Mouse (Mus musculus) skeletal muscle tissue, adult 2 months (tissue): ENCODE measurements around the gene Far1.

ENCODE experiments used
- DNase-seq: peaks from one replicate; pipeline ENCODE4 v3.0.0-alpha.2; 2012; ENCODE audit warnings: low read depth, low spot score

Gene Far1

DNA sequence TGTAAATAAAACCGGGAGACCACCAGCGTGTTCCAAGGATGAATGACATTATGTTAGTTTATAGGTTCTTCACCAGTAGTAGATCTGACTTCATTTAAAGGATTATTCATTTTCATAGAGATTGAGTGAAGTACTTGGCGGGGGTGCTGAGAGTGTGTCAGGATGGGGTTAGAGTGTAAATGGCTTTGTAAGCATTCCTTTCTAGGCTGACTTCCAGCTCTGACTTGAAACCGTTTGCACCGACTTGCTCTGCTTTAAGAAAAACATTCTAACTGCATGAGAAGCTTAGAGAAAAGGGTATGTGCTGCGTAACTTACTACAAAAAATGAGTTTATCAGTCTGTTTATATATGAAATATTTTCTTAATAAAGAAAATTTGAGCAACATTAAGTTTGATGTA is 57.5 kb downstream of the Far1 start:
- no peak for DNase-seq

DNA sequence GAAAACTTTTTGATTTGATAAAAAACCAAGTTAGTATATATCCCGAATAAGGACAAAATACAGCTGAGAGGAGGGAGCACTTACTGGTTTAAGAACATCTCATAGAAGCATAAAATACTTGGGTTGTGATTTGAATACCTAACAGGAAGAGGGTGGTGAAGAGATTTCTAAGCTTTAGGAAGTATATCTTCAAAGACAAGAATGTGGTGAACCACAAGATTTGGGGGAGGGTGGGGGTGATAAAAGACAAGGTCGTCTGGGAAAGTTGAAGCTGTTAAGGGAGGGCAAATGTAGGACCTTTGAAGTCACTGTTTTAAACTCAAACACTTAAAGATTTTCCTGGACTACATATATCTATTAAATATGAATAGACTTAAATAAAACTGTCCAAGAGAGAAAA is 59.1 kb downstream of the Far1 start:
- no peak for DNase-seq

DNA sequence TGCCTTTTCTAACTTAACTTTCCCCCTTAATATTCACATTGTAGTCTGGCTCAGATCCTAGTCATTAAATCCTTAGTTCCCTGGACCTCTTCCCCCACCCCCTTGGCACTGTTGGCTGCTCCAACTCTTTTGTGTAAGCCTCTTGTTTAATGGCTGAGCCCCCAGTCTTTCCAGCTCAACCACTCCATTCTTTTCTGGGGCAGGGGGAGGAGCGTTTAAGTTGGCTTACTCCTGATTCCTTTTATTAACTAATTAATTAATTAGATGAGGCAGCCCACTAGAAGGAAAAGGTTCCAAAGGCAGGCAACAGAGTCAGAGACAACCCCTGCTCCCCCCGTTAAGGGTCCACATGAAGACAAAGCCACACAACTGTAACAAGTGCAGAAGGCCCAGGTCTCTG is 68.5 kb downstream of the Far1 start:
- DNase-seq = no peak

DNA sequence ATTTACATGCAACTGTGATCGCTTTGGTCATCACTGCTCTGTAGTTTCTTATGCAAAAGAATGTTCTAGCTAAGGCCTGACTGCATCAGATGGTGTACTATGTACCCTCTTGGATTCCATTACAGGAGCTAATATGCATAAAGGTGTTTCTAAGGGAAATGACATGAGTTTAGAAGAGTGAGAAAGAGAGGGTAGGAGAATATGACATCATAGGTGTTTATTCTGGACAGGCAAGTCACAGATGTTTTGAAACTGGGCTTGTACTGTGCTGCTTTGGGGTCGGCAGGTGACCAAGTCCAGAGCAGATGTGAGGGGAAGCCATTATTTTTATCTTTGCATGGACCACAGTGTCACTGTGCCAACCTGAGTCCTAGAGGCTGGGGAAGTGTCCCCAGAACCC is 75.6 kb downstream of the Far1 start:
- no peak for DNase-seq

DNA sequence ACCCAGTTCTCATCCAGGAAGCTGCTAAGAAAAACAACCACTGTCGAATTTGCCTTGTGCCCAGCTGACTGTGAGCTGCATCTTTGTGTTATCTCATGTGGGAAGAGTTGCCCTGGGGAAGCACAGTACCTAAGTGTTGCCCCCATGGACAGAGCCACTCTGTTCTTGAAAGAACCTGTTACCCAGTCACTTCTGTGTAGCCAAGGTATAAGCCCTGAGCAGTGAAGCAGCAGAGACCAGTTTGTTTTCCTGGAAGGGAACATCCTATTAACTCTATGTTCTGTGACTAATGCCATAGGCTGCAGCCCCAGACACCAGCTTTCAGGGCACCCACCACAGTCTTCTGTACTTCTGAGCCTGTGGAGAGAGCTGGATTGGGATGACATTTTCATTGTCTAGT is 76.7 kb downstream of the Far1 start:
- no peak for DNase-seq

DNA sequence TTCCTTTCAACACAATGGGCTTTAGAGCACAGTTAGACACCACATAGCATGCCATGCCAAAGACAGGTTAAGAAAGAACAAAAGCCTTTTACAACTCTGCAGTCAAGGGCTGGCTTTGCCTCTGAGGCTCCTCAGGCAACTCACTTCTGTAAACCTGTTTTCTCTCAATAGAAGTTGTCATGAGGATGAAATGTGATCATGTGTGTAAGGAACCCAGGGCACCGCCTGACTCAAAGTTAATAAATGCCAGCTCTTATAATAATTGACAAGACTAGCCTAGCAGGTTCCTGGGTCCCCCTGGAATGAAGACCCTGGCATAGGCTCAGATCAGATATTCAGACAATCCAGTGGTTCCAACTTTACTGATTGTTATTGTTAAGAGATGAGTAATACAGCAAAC is 77.5 kb downstream of the Far1 start:
- no peak for DNase-seq

DNA sequence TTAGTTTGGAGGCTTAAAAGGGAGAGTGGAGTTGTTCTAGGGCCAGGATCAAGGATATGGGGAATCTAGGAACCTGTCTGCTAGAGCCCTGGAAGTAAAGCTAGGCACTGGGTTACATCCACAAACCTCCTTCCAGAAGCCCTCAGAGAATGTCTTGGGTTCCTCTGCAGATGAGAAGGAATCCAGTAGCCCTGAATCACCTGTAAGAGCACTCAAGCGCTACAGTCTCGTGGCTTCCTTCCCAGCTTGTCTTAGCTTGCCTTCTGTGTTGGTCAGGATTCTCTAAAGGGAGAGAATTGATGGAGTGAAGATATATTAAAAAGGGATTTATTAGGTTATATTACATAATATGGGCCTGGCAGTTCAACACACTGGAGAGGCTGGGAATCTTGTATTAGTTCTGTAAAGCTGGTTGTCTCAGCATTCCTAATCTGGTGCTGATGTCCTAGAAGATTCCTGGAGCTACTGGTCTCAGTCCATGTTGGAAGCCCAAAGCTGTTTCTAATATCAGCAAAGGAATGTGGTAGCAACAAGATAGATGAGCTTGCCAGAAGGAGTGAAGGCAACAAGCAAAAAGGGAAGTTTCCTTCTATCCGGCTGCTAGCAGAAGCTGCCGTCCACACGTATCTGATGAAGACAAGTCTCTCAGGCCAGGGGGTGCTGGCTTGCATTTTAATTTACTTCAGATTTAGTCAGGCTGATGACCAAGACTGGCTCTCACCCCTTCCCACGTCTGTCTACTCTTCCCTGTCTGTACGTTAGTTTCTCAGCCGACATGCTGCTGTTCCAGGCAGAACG is 78.1 kb downstream of the Far1 start:
- no peak for DNase-seq

DNA sequence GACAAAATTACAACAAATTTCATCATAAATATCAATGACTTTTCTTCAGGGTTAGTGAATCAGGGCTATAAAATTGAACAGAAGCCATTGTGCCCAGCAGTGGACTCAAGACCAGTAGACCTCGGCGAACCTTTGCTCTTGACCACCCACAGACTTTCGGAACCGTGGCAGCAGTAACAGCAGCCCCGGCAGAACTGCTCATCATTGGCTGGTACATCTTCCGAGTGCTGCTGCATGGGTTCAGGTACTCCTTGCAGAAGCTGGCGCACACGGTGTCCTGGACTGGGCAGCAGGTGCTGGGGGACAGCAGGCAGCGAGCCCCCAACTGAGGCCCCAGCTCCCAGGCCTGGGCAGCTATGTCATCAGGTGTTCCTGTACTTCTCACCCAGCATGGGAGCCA is 79.1 kb downstream of the Far1 start:
- DNase-seq = no peak

DNA sequence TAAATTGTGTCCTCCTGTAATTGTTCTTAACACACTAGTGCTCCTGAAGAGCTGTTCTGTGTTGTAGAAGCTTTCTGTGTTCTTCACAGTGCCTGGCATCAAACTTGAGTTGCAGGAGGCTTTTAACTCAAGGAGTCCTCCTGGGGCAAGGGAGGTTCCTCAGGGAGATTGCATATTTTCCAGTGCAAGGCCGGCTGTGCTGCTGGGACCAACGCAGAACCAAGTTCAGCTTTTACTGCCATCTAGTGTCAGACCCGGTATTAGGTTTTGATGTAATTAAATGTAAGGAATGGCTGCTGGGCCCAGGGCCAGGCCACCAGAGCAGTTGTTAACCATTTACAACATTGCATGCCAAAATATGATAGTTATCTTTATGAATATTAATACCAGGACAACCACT is 80.7 kb downstream of the Far1 start:
- peak; percentile 19 for DNase-seq

DNA sequence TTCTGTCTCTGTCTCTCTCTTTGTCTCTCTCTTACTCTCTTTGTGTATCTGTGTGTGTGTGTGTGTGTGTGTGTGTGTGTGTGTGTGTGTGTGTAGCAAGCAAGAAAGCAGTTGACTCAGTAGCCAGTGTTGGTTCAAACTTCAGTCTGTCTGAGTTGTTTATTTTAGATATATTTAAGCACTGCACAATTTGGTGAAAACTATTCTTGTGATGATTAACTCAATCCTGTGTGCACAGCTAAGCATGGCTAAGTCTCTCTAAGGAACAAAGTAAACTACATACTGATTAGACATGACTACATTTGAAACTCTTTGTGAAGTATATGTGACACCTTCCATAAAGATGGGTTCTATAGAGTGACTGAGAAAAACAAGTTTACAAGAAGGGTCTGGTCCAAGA is 83.6 kb downstream of the Far1 start:
- DNase-seq = no peak

DNA sequence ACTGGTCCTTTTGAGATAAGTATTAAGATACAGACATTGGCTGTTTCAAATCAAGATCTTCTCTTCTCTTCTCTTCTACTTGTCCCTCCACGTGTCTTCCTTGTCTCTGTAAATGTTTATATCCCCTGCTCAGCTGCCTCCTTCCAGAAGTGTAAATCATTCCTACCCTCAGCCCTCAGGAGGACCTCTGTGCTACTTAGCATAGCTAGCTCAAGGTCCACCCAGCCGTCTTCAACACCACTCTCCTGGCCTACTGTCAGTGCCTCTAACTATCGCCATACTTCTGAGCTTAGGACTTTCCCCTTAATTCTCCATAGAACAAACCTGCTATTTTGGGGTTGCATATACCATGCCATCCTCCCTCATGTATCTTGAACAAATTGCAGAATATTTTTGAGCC is 88.2 kb downstream of the Far1 start:
- no peak for DNase-seq

DNA sequence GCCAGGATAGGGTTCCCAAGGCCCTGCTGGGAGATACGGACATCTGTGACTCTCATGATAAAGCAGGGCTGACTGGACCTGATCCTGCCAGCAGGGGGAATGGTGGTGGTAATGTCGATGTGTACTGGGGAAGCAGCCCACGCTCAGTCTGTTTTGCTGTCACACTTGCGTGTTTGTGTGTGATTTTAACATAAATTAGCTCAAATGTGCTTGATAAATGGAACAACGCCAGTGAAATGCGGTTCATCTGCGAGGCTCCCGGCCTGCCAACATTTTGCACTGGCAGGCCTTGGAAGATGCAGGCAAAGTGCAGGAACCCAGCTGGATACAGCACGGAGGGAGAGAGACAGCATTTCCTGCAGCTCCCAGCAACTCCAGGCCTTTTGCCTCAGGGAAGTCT is 94.3 kb downstream of the Far1 start:
- no peak for DNase-seq

DNA sequence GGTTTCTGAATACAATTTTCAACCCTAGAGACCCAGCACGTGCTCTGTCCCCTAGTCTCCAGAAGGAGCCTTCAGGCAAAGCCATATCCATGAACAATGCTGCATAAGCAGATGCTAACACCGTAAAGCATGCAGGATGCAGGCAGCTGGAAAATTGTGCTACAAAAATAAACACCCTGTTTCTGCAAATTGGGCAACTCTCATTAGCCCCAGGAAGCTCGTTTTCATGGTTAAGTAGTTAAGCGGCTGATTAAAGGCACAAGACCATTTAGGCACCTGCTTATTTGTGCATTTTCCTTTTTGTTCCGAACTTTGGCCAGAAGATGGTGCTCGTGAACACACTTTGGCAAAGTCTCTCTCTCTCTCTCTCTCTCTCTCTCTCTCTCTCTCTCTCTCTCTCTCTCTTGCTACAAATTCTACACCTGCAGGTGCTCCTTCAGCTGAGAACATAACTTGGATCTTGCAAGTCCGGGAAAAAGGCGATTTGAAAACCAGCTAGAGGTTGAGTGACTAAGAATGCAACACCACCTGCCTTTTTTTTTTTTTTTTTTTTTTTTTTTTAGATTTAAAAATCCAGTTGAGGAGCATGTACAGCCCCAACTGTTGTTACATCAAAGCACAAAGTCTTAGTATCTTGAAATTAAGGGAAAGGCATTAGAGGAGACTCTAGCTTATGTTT is 95.5 kb downstream of the Far1 start:
- DNase-seq = peak; percentile 23

DNA sequence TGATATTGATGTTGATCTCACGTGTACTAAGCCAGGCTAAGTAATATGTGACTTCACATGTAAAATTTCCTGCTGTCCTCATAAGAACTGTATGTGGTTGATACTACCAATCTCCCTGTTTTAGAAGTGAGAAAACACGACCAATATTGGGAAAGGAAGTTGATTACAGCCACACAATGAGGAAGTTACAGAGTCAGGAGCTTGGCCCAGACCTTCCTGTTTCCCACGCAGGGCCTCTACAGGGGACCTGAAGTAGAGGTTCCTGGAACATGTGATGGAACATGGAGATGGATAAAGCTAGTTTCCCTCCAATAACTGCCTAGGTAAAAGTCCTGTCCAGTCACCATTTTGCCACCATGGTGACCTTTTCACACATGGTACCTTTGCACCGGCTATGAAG is 99.0 kb downstream of the Far1 start:
- DNase-seq = no peak

DNA sequence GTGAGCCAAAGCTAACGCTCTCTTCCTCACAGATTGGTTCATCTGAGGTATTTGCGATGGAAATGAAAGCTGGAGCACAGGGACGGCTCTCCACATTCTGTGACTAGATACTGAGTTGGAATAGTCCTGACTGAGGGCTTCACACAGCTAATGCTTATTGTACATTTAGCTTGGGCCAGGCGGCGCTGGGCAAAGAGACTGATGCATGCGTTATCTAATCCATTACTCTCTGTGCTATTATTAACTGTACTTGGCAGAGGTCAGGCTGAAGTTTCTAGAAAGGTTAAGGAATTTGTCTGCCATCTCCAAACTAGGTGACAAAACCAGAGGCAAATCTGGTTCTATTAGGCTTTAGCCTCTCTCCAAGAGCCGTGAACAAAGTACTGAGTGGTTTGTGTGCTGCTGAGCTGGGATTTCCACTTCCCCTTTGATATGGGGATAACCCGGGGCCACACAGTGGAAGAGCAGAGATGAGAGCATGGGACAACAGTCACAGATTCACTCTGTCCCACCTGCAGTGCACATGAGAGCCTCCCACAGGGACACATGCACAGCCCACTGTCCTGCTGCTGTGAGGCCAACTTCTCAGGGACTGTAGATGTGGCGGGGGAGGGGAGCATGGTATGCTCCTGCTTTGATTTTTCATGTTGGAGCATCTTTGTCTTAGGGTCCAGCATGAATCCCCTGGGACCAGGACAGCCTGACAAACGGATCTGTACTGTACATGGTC is 100.7 kb downstream of the Far1 start:
- no peak for DNase-seq

DNA sequence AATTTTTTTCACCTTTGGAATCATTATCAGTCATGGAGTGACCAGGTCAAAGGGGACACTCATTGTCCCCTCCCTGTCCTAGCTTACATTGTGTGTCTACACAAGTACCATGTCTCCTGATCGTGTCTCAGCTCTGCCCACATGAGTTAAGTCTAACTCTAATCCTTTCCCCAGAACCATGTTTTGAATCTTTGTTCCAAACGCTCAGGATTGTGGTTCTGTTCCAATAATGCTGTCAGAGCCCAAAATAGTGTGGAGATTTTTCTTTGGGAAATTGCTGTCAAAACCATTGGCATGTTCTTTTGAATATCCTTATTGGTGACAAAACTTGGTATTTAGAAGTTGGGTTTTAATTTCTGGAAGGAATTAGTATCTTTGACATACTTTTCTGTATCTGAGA is 105.5 kb downstream of the Far1 start:
- no peak for DNase-seq

DNA sequence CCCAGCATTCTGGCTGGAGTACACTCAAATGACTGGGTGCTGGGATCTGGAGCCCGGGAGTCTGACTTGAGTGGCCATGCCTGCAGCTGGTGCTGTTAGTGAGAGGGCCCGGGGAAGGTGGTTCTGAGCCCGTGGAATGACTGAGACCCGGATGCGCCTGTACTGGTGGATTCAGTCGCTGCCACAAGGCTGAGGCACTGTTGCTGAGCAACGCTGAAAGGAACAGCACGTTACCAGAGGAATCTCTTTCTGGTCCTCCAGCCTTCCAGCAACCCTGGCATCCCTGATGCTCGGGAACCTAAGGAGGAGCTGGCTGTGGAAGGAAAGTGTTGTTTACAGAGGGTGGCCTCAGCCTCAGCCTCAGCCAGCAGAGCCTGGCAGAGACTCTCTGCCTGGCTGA is 106.1 kb downstream of the Far1 start:
- no peak for DNase-seq
